Mouse (Mus musculus): Measurements from ENCODE around the gene Abcg8. TPM values are rescaled to one million over a fixed set of nuclear protein-coding genes. Genes with fewer than 3 reads are reported as not detected.

Gene Abcg8
- polyA plus RNA-seq, 1 experiment from 2014 or later: not detected

DNA sequence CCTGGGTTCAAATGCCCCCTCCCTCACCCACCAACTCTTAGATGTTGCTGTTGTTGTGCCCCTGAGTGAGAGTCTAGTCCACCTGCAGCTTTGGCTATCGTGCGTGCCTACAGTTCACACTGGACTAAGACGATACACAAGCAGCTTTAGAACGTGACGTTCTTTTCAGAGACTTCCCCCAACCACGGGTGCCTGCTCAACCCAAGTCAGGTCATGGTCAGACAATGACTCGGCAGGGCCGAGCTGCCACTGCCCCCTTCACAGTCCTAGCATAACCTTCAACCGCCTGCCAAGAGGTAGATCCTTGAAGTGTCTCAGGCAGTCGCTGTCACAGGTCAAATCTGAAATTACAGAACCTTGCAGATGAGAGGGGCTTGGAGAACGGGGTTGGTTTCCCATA lies 12.7 kb downstream of the Abcg8 start:
- ATAC-seq (ENCODE audit: low FRiP score, low read depth): no peak
- H3K4me2 ChIP-seq (replicated peaks): no peak overlapping the region
- H3K27ac ChIP-seq: no peak overlapping the region
- WGBS: 90% methylated on average over 11 of the region's 11 CpGs
- no peaks in the 10 kb centered on the region for H3K27me3 ChIP-seq (replicated peaks)
- no peaks in the 10 kb centered on the region for H3K4me1 ChIP-seq
- H3K36me3 ChIP-seq: no peaks in the 10 kb centered on the region
- no peak overlapping the region for H3K4me3 ChIP-seq
- no peak overlapping the region for H3K9ac ChIP-seq
- H3K9me3 ChIP-seq: no peaks in the 10 kb centered on the region

DNA sequence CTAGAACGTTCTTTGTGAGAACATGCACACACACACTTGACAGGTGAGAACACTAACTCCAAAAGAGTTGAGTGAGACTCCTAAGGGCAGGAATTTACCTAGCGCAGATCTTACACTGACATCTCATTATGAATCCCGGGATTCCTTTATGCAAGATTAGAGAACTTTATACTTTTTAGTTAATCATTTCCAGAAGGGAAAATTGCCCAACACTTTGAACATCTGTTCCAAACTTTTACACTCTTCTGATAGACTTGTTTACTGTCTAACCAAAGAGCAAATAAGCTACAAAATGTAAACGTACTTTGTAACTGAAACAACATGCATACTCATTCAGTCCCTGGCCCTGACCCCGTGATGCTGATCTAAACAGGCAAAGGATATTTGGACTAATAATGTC lies 13.2 kb downstream of the Abcg8 start:
- H3K9ac ChIP-seq: no peak overlapping the region

DNA sequence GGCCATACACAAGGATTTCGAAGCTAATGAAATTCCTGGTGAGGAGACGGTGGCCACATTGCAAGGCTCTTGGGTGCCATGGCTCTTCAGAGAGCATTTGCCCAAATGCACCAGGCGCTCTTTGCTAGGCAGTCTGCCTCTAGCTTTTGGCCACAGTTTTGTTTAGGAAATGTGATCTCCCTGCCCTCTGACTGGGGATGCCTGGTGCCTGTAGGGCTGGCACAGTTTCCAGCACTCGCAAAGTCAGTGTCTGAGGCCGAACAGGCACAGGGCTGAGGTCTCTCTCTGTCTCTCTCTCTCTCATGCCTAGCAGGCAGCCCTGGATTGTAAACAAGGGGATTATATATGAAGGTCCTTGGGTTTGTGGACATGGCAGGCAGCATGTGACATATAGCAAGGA lies 14.0 kb downstream of the Abcg8 start:
- no peak for ATAC-seq (ENCODE audit: low FRiP score, low read depth)
- Histone ChIP-seq H3K9me3 (no peaks in the 10 kb centered on the region), H3K4me3 (no peak overlapping the region), H3K27me3 (replicated peaks) (no peaks in the 10 kb centered on the region), H3K9ac (no peak overlapping the region), H3K36me3 (no peaks in the 10 kb centered on the region), H3K27ac (no peak overlapping the region), H3K4me2 (replicated peaks) (no peak overlapping the region), H3K4me1 (no peaks in the 10 kb centered on the region)
- 88% methylated on average over 5 of the region's 5 CpGs for whole genome bisulfite sequencing

More for the DNA sequence above, 13.2 kb downstream of the Abcg8 start:
- Histone ChIP-seq H3K36me3 (no peaks in the 10 kb centered on the region), H3K27me3 (replicated peaks) (no peaks in the 10 kb centered on the region), H3K9me3 (no peaks in the 10 kb centered on the region), H3K4me3 (no peak overlapping the region), H3K27ac (no peak overlapping the region), H3K4me1 (no peaks in the 10 kb centered on the region), H3K4me2 (replicated peaks) (no peak overlapping the region)
- ATAC-seq (ENCODE audit: low FRiP score, low read depth): no peak
- WGBS: 87% methylated on average over 5 of the region's 5 CpGs

DNA sequence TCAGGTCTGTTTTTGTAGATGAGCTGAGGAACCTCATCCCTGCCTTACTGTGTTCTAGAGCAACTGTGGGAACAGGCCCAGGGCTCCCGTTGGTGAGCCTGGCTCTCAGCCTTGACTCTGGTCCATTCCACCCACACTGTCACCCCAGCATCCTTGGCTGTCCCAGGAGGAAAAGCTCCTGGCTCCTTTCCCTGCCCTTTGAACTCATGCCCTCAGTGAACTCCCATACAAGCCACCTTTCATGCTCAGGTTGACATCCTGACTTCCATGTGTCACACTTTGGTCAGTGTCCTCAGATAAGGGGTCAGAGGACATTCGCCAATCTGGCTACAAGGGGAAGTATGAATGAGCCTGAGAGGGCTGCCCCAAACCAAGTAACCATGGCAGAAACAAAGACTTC lies 17.6 kb downstream of the Abcg8 start:
- no peak for ATAC-seq (ENCODE audit: low FRiP score, low read depth)
- Histone ChIP-seq H3K4me3 (no peak overlapping the region), H3K36me3 (no peaks in the 10 kb centered on the region), H3K27ac (no peak overlapping the region), H3K4me1 (0 out of 2 replicates have a peak, but pooled peaks cover 2% of the 10 kb centered on the region), H3K4me2 (replicated peaks) (no peak overlapping the region), H3K9me3 (no peaks in the 10 kb centered on the region), H3K9ac (no peak overlapping the region), H3K27me3 (replicated peaks) (no peaks in the 10 kb centered on the region)
- 91% methylated on average over 2 of the region's 2 CpGs for WGBS

DNA sequence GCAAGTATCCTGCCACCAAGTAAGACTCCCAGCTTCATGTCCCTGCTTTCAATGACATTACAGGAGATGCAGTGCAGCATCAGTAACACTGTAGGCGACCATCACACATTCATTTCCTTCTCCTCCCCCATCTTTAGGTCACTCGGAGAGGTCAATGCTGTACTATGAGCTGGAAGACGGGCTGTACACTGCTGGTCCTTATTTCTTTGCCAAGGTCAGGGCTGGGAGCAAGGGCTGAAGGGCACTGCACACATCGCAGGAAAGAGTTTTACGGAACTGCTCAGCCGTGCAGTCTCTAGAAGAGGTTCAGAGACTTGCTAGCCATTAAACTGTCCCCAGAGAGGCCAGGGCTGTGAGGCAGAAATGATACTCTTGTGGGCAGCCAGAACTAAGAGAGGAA lies 20.4 kb downstream of the Abcg8 start:
- Histone ChIP-seq H3K9me3 (no peaks in the 10 kb centered on the region), H3K9ac (no peak overlapping the region), H3K4me1 (0 out of 2 replicates have a peak, but pooled peaks cover 2% of the 10 kb centered on the region), H3K4me2 (replicated peaks) (no peak overlapping the region), H3K27ac (no peak overlapping the region), H3K36me3 (no peaks in the 10 kb centered on the region), H3K27me3 (replicated peaks) (no peaks in the 10 kb centered on the region), H3K4me3 (no peak overlapping the region)
- 58% methylated on average over 6 of the region's 6 CpGs for WGBS
- ATAC-seq (ENCODE audit: low FRiP score, low read depth): no peak

DNA sequence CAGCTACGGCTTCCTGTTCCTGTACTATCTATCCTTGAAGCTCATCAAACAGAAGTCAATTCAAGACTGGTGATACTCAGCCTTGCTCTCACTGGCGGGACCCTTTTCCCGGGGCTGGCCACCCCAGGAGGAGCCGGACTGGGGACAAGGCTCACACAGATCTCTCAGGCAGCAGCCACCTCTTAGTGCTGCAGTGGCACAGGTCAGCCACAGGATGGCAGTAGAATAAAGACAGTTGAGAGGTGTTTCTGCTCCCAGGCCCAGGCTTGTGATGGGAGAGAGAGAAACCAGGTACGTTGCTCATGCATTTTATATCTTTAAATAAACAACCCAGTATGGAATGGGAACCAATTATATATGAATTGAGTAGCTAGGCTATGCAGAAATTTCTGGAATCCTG lies 22.6 kb downstream of the Abcg8 start:
- Histone ChIP-seq H3K27me3 (replicated peaks) (no peaks in the 10 kb centered on the region), H3K27ac (no peak overlapping the region), H3K4me2 (replicated peaks) (no peak overlapping the region), H3K9ac (no peak overlapping the region), H3K4me1 (peaks cover 11% of the 10 kb centered on the region), H3K4me3 (no peak overlapping the region), H3K36me3 (no peaks in the 10 kb centered on the region), H3K9me3 (no peaks in the 10 kb centered on the region)
- peak; percentile 56; the same call in 1 of the 2 replicates for ATAC-seq (ENCODE audit: low FRiP score, low read depth)
- WGBS: 34% methylated on average over 5 of the region's 5 CpGs

DNA sequence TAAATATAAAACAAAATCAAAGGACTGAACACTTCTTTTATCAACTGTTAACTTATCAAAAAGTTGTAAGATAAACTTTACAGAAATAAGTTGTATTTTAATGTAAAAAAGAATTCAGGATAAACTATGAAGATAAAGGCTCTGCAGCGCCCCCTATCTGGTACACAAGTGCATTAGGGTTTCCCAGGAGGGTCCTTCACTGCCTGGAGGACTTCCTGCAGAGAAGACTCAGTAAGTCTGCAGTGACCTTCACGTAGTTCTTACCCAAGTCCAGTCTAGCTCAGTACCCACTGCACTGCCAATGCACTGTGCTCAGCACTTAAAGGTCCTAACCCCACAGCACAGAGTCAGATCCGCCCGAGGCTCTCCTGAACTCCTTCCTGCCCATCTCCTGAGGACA lies 31.3 kb downstream of the Abcg8 start:
- WGBS: 70% methylated on average over 4 of the region's 4 CpGs
- no peak for ATAC-seq (ENCODE audit: low FRiP score, low read depth)
- Histone ChIP-seq H3K27ac (no peak overlapping the region), H3K9me3 (no peaks in the 10 kb centered on the region), H3K4me1 (peaks cover 25% of the 10 kb centered on the region), H3K4me2 (replicated peaks) (no peak overlapping the region), H3K36me3 (peaks cover 20% of the 10 kb centered on the region; the same call in 1 of the 2 replicates), H3K27me3 (replicated peaks) (peaks cover 7% of the 10 kb centered on the region; the same call in 1 of the 2 replicates), H3K9ac (no peak overlapping the region), H3K4me3 (no peak overlapping the region)

DNA sequence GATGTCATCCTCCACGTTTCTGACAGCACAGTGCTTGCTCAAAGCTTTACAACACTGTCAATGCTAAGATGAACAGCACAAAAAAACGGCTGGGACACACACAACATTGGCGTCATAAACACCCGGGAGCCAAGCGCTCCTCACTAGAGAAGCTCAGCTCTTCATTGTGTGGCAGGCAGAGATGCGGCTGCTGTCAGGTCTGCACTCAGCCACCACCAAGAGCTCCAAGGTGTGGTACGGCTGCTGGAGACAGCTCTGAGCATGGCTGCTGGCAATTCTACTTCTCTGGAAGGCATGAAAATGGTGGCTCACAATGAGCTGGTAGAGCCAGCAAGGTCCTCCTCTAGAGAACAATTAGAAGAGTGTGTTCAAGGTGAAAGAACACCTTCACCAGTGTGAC lies 32.7 kb downstream of the Abcg8 start:
- Histone ChIP-seq H3K4me3 (no peak overlapping the region), H3K9me3 (no peaks in the 10 kb centered on the region), H3K27ac (no peak overlapping the region), H3K9ac (no peak overlapping the region), H3K27me3 (replicated peaks) (peaks cover 9% of the 10 kb centered on the region), H3K36me3 (peaks cover 20% of the 10 kb centered on the region; the same call in 1 of the 2 replicates), H3K4me1 (peaks cover 20% of the 10 kb centered on the region), H3K4me2 (replicated peaks) (peak overlapping the region; percentile 12; the same call in 1 of the 2 replicates)
- 79% methylated on average over 7 of the region's 7 CpGs for WGBS
- no peak for ATAC-seq (ENCODE audit: low FRiP score, low read depth)

DNA sequence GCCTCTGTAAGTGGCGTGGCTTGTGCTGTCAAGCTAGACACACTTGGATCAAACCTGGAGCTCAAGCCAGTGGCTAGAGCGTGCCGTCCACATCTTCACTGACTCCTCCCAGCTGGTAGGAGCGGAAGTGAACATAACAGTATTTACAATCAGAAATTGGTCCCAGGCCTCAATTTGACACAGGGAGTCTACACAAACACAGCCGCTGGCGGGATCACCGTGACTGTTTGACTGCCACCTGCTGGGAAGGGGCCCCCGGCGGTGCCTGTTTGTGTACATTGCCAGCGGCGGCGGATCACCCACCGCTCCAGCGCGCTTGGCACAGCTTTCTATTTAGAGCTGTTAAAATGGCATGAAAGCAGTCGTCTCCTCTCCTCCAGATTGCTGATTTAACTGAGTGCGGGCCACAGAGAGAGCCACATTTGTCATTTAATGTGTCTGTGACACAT lies 33.3 kb downstream of the Abcg8 start:
- H3K4me3 ChIP-seq: no peak overlapping the region
- WGBS: 28% methylated on average over 17 of the region's 17 CpGs
- peaks cover 20% of the 10 kb centered on the region for H3K4me1 ChIP-seq
- no peak overlapping the region for H3K9ac ChIP-seq
- no peak overlapping the region for H3K27ac ChIP-seq
- H3K9me3 ChIP-seq: no peaks in the 10 kb centered on the region
- ATAC-seq (ENCODE audit: low FRiP score, low read depth): peak; percentile 91
- H3K27me3 ChIP-seq (replicated peaks): peaks cover 10% of the 10 kb centered on the region
- peak overlapping the region; percentile 12 for H3K4me2 ChIP-seq (replicated peaks)
- H3K36me3 ChIP-seq: peaks cover 20% of the 10 kb centered on the region; the same call in 1 of the 2 replicates

DNA sequence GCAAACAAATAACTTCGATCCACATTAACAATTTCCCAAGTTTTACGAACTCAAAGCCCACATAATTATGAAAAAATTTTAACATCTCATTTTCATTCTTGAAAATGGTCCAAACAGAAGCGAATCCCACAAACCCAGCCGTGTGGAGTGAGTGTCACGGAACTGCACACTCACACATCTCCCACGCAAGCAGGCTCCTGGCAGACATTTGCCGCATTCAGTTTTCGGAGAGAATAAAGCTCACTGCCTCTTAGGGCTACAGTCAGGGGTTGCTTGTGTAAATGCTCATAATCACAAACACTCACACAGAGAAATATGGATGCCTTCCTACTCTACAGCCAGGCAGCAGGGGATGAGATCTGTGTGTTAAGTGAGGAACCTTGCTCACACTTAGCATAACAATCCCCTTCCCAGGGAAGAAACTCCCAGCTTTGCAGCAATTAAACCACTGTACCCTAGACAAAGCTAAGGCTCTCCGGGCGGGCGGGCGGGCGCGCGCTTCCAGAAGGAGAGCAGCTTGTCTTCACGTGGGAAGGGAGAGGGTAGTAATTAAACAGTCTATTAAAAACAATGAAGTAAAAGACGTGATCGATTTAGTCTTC lies 37.6 kb downstream of the Abcg8 start:
- H3K4me3 ChIP-seq: no peak overlapping the region
- ATAC-seq (ENCODE audit: low FRiP score, low read depth): no peak; the same call in 1 of the 2 replicates
- H3K27me3 ChIP-seq (replicated peaks): peaks cover 10% of the 10 kb centered on the region; the same call in 1 of the 2 replicates
- H3K4me2 ChIP-seq (replicated peaks): no peak overlapping the region
- no peak overlapping the region for H3K9ac ChIP-seq
- peaks cover 7% of the 10 kb centered on the region; the same call in 1 of the 2 replicates for H3K36me3 ChIP-seq
- H3K9me3 ChIP-seq: no peaks in the 10 kb centered on the region
- 62% methylated on average over 18 of the region's 18 CpGs for WGBS
- peaks cover 20% of the 10 kb centered on the region for H3K4me1 ChIP-seq
- H3K27ac ChIP-seq: no peak overlapping the region

DNA sequence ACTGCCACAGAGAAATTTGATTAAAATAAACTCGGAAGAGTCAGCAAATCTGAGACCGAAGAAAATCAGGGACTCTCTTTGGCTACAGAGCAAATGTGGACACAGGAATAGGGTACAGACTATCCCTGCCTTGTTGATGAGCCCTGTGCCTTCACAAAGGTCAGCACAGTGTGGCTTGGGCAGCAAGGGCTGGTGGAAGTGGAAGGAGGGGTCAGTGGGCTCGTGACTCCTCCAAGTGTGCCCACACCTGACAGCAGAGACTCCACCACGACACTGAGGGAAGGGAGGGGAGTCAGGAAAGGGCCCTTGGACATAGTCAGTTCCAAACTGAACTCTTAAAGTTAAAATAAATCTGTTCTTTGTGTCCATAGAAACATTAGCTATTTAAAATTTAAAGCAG lies 38.8 kb downstream of the Abcg8 start:
- Histone ChIP-seq H3K27me3 (replicated peaks) (peaks cover 10% of the 10 kb centered on the region; the same call in 1 of the 2 replicates), H3K9ac (no peak overlapping the region), H3K4me3 (no peak overlapping the region), H3K36me3 (peaks cover 7% of the 10 kb centered on the region; the same call in 1 of the 2 replicates), H3K4me2 (replicated peaks) (no peak overlapping the region), H3K4me1 (peaks cover 7% of the 10 kb centered on the region; the same call in 1 of the 2 replicates), H3K9me3 (no peaks in the 10 kb centered on the region), H3K27ac (no peak overlapping the region)
- 72% methylated on average over 4 of the region's 4 CpGs for WGBS
- ATAC-seq (ENCODE audit: low FRiP score, low read depth): no peak

DNA sequence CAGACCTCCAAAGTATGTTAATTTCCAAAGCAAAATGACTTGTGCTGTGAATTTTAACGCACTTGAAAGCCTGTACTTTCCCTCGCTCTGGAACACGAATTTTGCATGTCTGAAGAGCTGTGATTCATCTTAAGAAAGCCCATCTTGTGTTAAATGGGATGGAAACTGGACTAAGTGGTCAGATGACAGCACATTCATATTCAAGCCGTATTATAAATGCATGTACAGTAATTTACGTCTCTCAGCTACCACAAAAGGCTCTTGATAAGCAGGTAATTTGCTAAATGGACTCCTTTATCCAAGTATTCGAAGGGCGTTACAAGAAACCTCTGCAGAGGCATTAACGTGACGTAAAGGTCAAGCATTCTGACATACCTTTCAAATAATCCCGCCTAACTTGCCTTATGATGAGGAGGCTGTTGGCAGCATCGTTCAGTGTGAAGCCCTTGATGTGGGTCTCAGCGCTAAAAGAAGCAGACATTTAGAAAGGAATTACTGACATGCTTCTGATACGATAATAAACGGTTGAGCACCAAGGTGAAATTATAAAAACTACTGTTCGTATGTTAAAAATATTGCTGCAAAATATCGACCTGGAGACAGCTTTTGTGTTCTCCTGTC lies 40.3 kb downstream of the Abcg8 start:
- no peaks in the 10 kb centered on the region for H3K9me3 ChIP-seq
- H3K27ac ChIP-seq: no peak overlapping the region
- peaks cover 10% of the 10 kb centered on the region; the same call in 1 of the 2 replicates for H3K27me3 ChIP-seq (replicated peaks)
- peaks cover 4% of the 10 kb centered on the region; the same call in 1 of the 2 replicates for H3K4me1 ChIP-seq
- WGBS: 45% methylated on average over 16 of the region's 16 CpGs
- ATAC-seq (ENCODE audit: low FRiP score, low read depth): no peak
- H3K4me3 ChIP-seq: no peak overlapping the region
- H3K9ac ChIP-seq: no peak overlapping the region
- peaks cover 7% of the 10 kb centered on the region; the same call in 1 of the 2 replicates for H3K36me3 ChIP-seq
- H3K4me2 ChIP-seq (replicated peaks): no peak overlapping the region
